Mouse (Mus musculus): ENCODE data around the gene Gm9972.

Gene Gm9972

GRCm38 (mm10) chr11:43035446-43035845 is at the start of gene Gm9972:
Gene Gm9972, plus strand, starts transcription at chr11:43035746.
- no peak for DNase-seq (ENCODE audit: low read depth, low spot score)

GRCm38 (mm10) chr11:42999188-42999587 is 36.4 kb upstream of the Gm9972 start:
- DNase-seq (ENCODE audit: low read depth, low spot score), result no peak

- no peak for DNase-seq (ENCODE audit: low read depth, low spot score)
Measured at GRCm38 (mm10) chr11:43011941-43012340, 23.6 kb upstream of the Gm9972 start.

- no peak for DNase-seq (ENCODE audit: low read depth, low spot score)
Measured at GRCm38 (mm10) chr11:43012980-43013379, 22.6 kb upstream of the Gm9972 start.

DNA sequence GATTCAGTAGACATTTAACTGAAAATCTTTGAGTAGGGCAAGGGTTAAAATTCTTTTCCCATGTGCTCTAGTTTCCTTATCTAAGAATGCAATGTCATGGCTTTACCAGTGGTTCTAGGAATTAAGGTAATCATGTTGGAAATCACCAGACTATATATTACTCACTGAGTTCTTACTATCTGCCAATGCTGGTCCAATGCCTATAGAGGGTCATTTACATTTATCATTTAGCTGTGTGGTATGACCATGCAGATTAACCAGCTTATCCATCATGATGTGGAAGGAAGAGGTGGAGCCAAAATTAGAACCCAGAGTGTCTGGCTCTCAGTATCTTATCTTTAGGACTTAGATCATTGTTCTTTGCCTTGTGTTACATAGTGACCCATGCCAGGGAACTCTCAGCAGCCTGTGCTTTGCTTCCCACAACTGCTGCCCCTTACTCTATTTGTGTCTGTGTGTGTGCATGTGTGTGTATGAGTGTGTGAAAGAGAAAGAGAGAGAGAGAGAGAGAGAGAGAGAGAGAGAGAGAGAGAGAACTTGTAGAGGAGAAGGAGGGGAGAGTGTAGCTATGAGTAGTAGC is 12.3 kb upstream of the Gm9972 start:
- no peak for DNase-seq (ENCODE audit: low read depth, low spot score)

- DNase-seq (ENCODE audit: low read depth, low spot score), result no peak
Measured at GRCm38 (mm10) chr11:43029813-43030212, 5.7 kb upstream of the Gm9972 start.

DNA sequence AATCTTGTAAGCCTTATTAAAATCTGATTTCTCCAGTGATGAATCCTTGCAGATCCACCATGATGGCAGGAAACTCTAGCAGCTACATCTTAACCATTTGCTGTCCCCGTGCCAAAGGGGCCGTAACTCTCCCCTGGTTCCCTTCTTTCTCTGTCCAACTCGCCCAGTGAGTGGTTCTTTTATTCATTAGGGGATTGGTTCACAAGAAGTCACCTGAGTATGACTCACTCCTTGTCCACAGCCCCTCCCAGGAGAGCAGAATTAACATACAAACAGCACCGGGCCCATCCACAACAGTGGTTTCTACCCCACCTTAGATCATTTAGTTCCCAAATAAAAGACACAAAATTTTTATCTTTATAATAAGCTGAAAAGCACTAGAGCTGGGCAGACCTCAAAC is 3.4 kb upstream of the Gm9972 start:
- no peak for DNase-seq (ENCODE audit: low read depth, low spot score)

- DNase-seq (ENCODE audit: low read depth, low spot score), result no peak
Measured at GRCm38 (mm10) chr11:43045871-43046548, 10.5 kb downstream of the Gm9972 start.

- DNase-seq (ENCODE audit: low read depth, low spot score), result no peak
Measured at GRCm38 (mm10) chr11:43049363-43049762, 13.8 kb downstream of the Gm9972 start.

- no peak for DNase-seq (ENCODE audit: low read depth, low spot score)
Measured at GRCm38 (mm10) chr11:43054972-43055371, 19.4 kb downstream of the Gm9972 start.

DNA sequence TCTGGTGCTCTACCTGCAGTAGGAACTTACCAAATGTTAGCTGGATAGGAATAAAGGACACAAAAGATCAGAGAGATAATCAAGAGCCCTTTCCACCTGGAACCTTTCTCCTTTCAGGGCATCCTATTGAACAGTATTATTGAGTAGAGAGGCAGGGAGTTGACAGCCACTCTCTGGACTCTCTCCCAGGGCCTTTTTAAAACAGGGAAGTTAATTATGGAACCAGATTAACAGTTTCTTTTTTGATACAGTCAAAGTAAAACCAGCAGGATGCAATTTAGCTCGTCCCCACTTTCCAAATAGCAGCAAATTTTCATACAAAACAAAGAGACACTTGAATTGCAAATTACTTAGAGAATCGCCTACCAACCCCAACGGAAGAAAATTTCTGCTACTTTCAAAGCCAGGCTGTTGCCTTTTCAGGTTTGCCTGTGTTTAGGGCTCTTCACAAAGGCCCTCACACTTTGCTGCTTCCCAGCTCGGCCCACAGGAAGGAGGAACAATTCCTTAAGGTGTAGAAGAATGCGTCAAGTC is 24.0 kb downstream of the Gm9972 start:
- DNase-seq (ENCODE audit: low read depth, low spot score), result no peak

GRCm38 (mm10) chr11:43062286-43062685 is 26.7 kb downstream of the Gm9972 start:
- DNase-seq (ENCODE audit: low read depth, low spot score), result no peak

- no peak for DNase-seq (ENCODE audit: low read depth, low spot score)
Measured at GRCm38 (mm10) chr11:43086309-43087050, 50.9 kb downstream of the Gm9972 start.

Data from CD4-positive helper T cell, adult 2 months (primary cell).